Comparison of ENCODE assay signal across 9 mouse cellular contexts in genomic region chr6:33929342-33930086, GRCm38 (mm10).
A peak's percentile ranks its signal among the peaks of the same experiment; 100 is the strongest.
DNase-seq lines count a peak whose midpoint lies in the region; ATAC-seq and TF ChIP-seq lines count a peak whose summit lies in the region.
"Had no signal": no experiment of that assay in that cellular context is flagged by ENCODE, and none has a peak within 500 bp of the region (broad histone marks: within the 10 kb centered on the region; RNA-seq: fewer than 3 reads in every experiment).

No protein-coding gene starts in this region.

- peak; percentile 94 for ATAC-seq in forebrain, embryonic 13.5 days
- peak; percentile 94 for ATAC-seq in heart, postnatal 0 days (ENCODE audit: insufficient read depth, low read depth)
- no peak for ATAC-seq in liver, postnatal 0 days

- no peaks in the 10 kb centered on the region for H3K9me3 ChIP-seq in E14TG2a.4 (ENCODE audit: low read length)
- no peaks in the 10 kb centered on the region for H3K9me3 ChIP-seq in forebrain, embryonic 13.5 days (replicated peaks)
- H3K9me3 ChIP-seq in heart, postnatal 0 days (replicated peaks; ENCODE audit: control insufficient read depth, low read length) = no peaks in the 10 kb centered on the region
- H3K9me3 ChIP-seq in liver, postnatal 0 days (ENCODE audit: low read length) = no peaks in the 10 kb centered on the region
- H3K9me3 ChIP-seq: liver, embryonic 15.5 days had no signal

- H3K9ac ChIP-seq in forebrain, embryonic 13.5 days = no peak overlapping the region
- no peak overlapping the region for H3K9ac ChIP-seq in heart, postnatal 0 days (replicated peaks; ENCODE audit: low read depth, low read length)
- H3K9ac ChIP-seq in liver, postnatal 0 days (replicated peaks) = no peak overlapping the region
- H3K9ac ChIP-seq: liver, embryonic 15.5 days had no signal

- peak; percentile 71 for TF ChIP-seq CTCF in E14TG2a.4 (conservative IDR thresholded peaks at IDR 0.05; ENCODE audit: low read length)
- peak; percentile 92 for TF ChIP-seq CTCF in heart, postnatal 0 days (IDR thresholded peaks at IDR 0.05; ENCODE audit: low read depth)
- TF ChIP-seq CTCF in liver, postnatal 0 days (IDR thresholded peaks at IDR 0.05; ENCODE audit: low read depth) = peak; percentile 83
- TF ChIP-seq CTCF in olfactory bulb, adult 2 months (IDR thresholded peaks at IDR 0.05; ENCODE audit: insufficient read depth, low read depth, low read length) = peak; percentile 75

- 17% methylated on average over 13 of the region's 13 CpGs for WGBS in forebrain, embryonic 13.5 days
- 16% methylated on average over 13 of the region's 13 CpGs for WGBS in heart, postnatal 0 days
- 29% methylated on average over 13 of the region's 13 CpGs for WGBS in liver, postnatal 0 days (ENCODE audit: insufficient replicate concordance)
- 26% methylated on average over 13 of the region's 13 CpGs for WGBS in olfactory bulb, adult 2 months

- H3K4me3 ChIP-seq in E14TG2a.4 (replicated peaks; ENCODE audit: low read length) = no peak overlapping the region
- no peak overlapping the region for H3K4me3 ChIP-seq in forebrain, embryonic 13.5 days
- H3K4me3 ChIP-seq in heart, postnatal 0 days (ENCODE audit: low read depth, low read length) = peak overlapping the region; percentile 14; the same call in 1 of the 2 replicates
- H3K4me3 ChIP-seq in liver, postnatal 0 days (ENCODE audit: low read depth, low read length) = no peak overlapping the region
- H3K4me3 ChIP-seq in olfactory bulb, adult 2 months (ENCODE audit: insufficient read depth, low read depth, low read length) = no peak overlapping the region
- H3K4me3 ChIP-seq: liver, embryonic 15.5 days had no signal

- peak overlapping the region; percentile 26; the same call in 1 of the 2 replicates for H3K4me2 ChIP-seq in forebrain, embryonic 13.5 days
- H3K4me2 ChIP-seq in heart, postnatal 0 days (ENCODE audit: low read depth, low read length) = peak overlapping the region; percentile 33
- no peak overlapping the region for H3K4me2 ChIP-seq in liver, postnatal 0 days (ENCODE audit: low read depth, low read length)
- H3K4me2 ChIP-seq: liver, embryonic 15.5 days had no signal

- no peak for TF ChIP-seq POLR2A in olfactory bulb, adult 2 months (IDR thresholded peaks at IDR 0.05; ENCODE audit: insufficient read depth, low read depth, low read length)

- H3K36me3 ChIP-seq in E14TG2a.4 (ENCODE audit: insufficient read depth, low read length) = no peaks in the 10 kb centered on the region
- no peaks in the 10 kb centered on the region for H3K36me3 ChIP-seq in forebrain, embryonic 13.5 days (ENCODE audit: poor library complexity, severe bottlenecking)
- H3K36me3 ChIP-seq in heart, postnatal 0 days (replicated peaks; ENCODE audit: control insufficient read depth, insufficient read depth, low read length) = no peaks in the 10 kb centered on the region
- H3K36me3 ChIP-seq in liver, postnatal 0 days (replicated peaks; ENCODE audit: insufficient read depth, low read length) = no peaks in the 10 kb centered on the region
- H3K36me3 ChIP-seq: liver, embryonic 15.5 days had no signal

- H3K4me1 ChIP-seq in E14TG2a.4 (replicated peaks; ENCODE audit: low read depth, low read length) = 0 out of 2 replicates have a peak, but pooled peaks cover 4% of the 10 kb centered on the region
- peaks cover 24% of the 10 kb centered on the region for H3K4me1 ChIP-seq in forebrain, embryonic 13.5 days
- H3K4me1 ChIP-seq in heart, postnatal 0 days (ENCODE audit: control insufficient read depth, insufficient read depth) = no peaks in the 10 kb centered on the region
- no peaks in the 10 kb centered on the region for H3K4me1 ChIP-seq in liver, postnatal 0 days (ENCODE audit: insufficient read depth)
- H3K4me1 ChIP-seq in olfactory bulb, adult 2 months (ENCODE audit: control insufficient read depth, insufficient read depth, low read length) = no peaks in the 10 kb centered on the region
- H3K4me1 ChIP-seq: liver, embryonic 15.5 days had no signal

- H3K27ac ChIP-seq in forebrain, embryonic 13.5 days = peak overlapping the region; percentile 84
- peak overlapping the region; percentile 50 for H3K27ac ChIP-seq in heart, postnatal 0 days (ENCODE audit: low read depth)
- no peak overlapping the region for H3K27ac ChIP-seq in liver, postnatal 0 days (ENCODE audit: low read depth)
- H3K27ac ChIP-seq in olfactory bulb, adult 2 months (ENCODE audit: insufficient read depth, low read depth, low read length) = no peak overlapping the region
- H3K27ac ChIP-seq: liver, embryonic 15.5 days had no signal

- TF ChIP-seq EP300 in heart, postnatal 0 days (IDR thresholded peaks at IDR 0.05; ENCODE audit: low read depth) = no peak
- no peak for TF ChIP-seq EP300 in liver, postnatal 0 days (IDR thresholded peaks at IDR 0.05; ENCODE audit: low read depth)

- peak; percentile 30 for DNase-seq in c-Kit-positive CD71-positive TER-119-negative erythroid progenitor cells, embryonic 14.5 days (ENCODE audit: low read depth)
- DNase-seq in heart, postnatal 0 days (ENCODE audit: low spot score) = peak; percentile 86
- peak; percentile 83 to 87 for DNase-seq in kidney, postnatal 25 days
- DNase-seq in liver, postnatal 0 days = peak; percentile 78
- peak; percentile 30 for DNase-seq in testis, postnatal 14 days (ENCODE audit: low spot score)

- no peaks in the 10 kb centered on the region for H3K27me3 ChIP-seq in E14TG2a.4 (ENCODE audit: insufficient read depth, low read length)
- no peaks in the 10 kb centered on the region for H3K27me3 ChIP-seq in forebrain, embryonic 13.5 days
- no peaks in the 10 kb centered on the region for H3K27me3 ChIP-seq in heart, postnatal 0 days (ENCODE audit: control insufficient read depth, insufficient read depth, low read length)
- H3K27me3 ChIP-seq in liver, postnatal 0 days (ENCODE audit: insufficient read depth, low read length) = no peaks in the 10 kb centered on the region
- H3K27me3 ChIP-seq: liver, embryonic 15.5 days had no signal

Comparison
In these comparisons a context has a peak if more than half of its experiments do, and no peak if none do; other contexts are left out.
1. DNase-seq: peak in every context shown above with its lines; median percentile 86 in heart, postnatal 0 days; 85 in kidney, postnatal 25 days; 78 in liver, postnatal 0 days; 30 in c-Kit-positive CD71-positive TER-119-negative erythroid progenitor cells, embryonic 14.5 days; 30 in testis, postnatal 14 days.
2. H3K27ac ChIP-seq: peak in forebrain, embryonic 13.5 days (single experiment) and heart, postnatal 0 days (single experiment); none in liver, postnatal 0 days (single experiment) and olfactory bulb, adult 2 months (single experiment).
3. Peak in every context shown above with its lines, with median percentiles within 50 percentile points of each other: CTCF ChIP-seq.